19 mouse cellular contexts compared by ENCODE assay signal in genomic region chr10:69944845-69945244, GRCm38 (mm10).
DNase-seq lines count a peak whose midpoint lies in the region; ATAC-seq and TF ChIP-seq lines count a peak whose summit lies in the region.
"Had no signal": no experiment of that assay in that cellular context is flagged by ENCODE, and none has a peak within 500 bp of the region (broad histone marks: within the 10 kb centered on the region; RNA-seq: fewer than 3 reads in every experiment).

No protein-coding gene starts in this region.

- peak overlapping the region; percentile 90 for H3K27ac ChIP-seq in gastrocnemius, adult 2 months
- peak overlapping the region; percentile 47; the same call in 1 of the 2 replicates for H3K27ac ChIP-seq in heart, embryonic 10.5 days
- no peak overlapping the region for H3K27ac ChIP-seq in liver, postnatal 0 days (ENCODE audit: low read depth)
- H3K27ac ChIP-seq: embryonic facial prominence, embryonic 13.5 days; hindbrain, embryonic 15.5 days; kidney, postnatal 0 days; neural tube, embryonic 12.5 days had no signal

- no peak overlapping the region for H3K9ac ChIP-seq in liver, postnatal 0 days (replicated peaks)
- H3K9ac ChIP-seq: embryonic facial prominence, embryonic 13.5 days; hindbrain, embryonic 15.5 days; neural tube, embryonic 12.5 days had no signal

- WGBS in heart, embryonic 10.5 days, result 59% methylated on average over 9 of the region's 9 CpGs
- whole genome bisulfite sequencing in liver, postnatal 0 days (ENCODE audit: insufficient replicate concordance), result 77% methylated on average over 9 of the region's 9 CpGs

- no peaks in the 10 kb centered on the region for H3K9me3 ChIP-seq in heart, embryonic 10.5 days
- no peaks in the 10 kb centered on the region for H3K9me3 ChIP-seq in liver, postnatal 0 days (ENCODE audit: low read length)
- H3K9me3 ChIP-seq: hindbrain, embryonic 15.5 days; neural tube, embryonic 12.5 days had no signal

- H3K4me1 ChIP-seq in heart, embryonic 10.5 days, result peaks cover 26% of the 10 kb centered on the region
- no peaks in the 10 kb centered on the region for H3K4me1 ChIP-seq in liver, postnatal 0 days (ENCODE audit: insufficient read depth)
- H3K4me1 ChIP-seq: embryonic facial prominence, embryonic 13.5 days had no signal

- peaks cover 15% of the 10 kb centered on the region; the same call in 1 of the 2 replicates for H3K36me3 ChIP-seq in heart, embryonic 10.5 days
- no peaks in the 10 kb centered on the region for H3K36me3 ChIP-seq in liver, postnatal 0 days (replicated peaks; ENCODE audit: insufficient read depth, low read length)
- H3K36me3 ChIP-seq: neural tube, embryonic 12.5 days had no signal

- H3K4me3 ChIP-seq in gastrocnemius, adult 2 months, result peak overlapping the region; percentile 43
- H3K4me3 ChIP-seq in heart, embryonic 10.5 days, result no peak overlapping the region
- no peak overlapping the region for H3K4me3 ChIP-seq in liver, postnatal 0 days (ENCODE audit: low read depth, low read length)
- H3K4me3 ChIP-seq: embryonic facial prominence, embryonic 13.5 days; hindbrain, embryonic 15.5 days; neural tube, embryonic 12.5 days had no signal

- TF ChIP-seq CTCF in gastrocnemius, adult 2 months (IDR thresholded peaks at IDR 0.05), result no peak
- no peak for TF ChIP-seq CTCF in liver, postnatal 0 days (IDR thresholded peaks at IDR 0.05; ENCODE audit: low read depth)

- ATAC-seq in liver, postnatal 0 days, result no peak
- ATAC-seq: forebrain, embryonic 16.5 days; midbrain, embryonic 16.5 days had no signal

- no peaks in the 10 kb centered on the region for H3K27me3 ChIP-seq in heart, embryonic 10.5 days (ENCODE audit: insufficient read depth, poor library complexity, severe bottlenecking)
- no peaks in the 10 kb centered on the region for H3K27me3 ChIP-seq in liver, postnatal 0 days (ENCODE audit: insufficient read depth, low read length)
- H3K27me3 ChIP-seq: CH12.LX; embryonic facial prominence, embryonic 13.5 days; hindbrain, embryonic 15.5 days; neural tube, embryonic 12.5 days had no signal

- intact Hi-C loops in gastrocnemius, adult 2 months (cut with DNase I), result loop anchor here (1.0 kb wide), 1 partner anchor 19 kb away; no protein-coding TSS in a partner anchor
- intact Hi-C loops in gastrocnemius, postnatal 14 days (cut with DNase I; ENCODE audit: low total_unique reads), result no loop called here
- intact Hi-C loops in heart, postnatal 10 days (cut with DNase I), result no loop called here

- peak; percentile 72 for DNase-seq in gastrocnemius, adult 2 months
- no peak for DNase-seq in gastrocnemius, postnatal 14 days
- peak; percentile 59 for DNase-seq in NIH3T3 (ENCODE audit: low read depth)
- no peak for DNase-seq in heart, embryonic 10.5 days (ENCODE audit: low spot score)
- DNase-seq in heart, postnatal 10 days, result peak; percentile 47 to 64
- no peak for DNase-seq in liver, postnatal 0 days
- no peak for DNase-seq in thymus, postnatal 0 days (ENCODE audit: low spot score)
- DNase-seq in cerebellum, postnatal 36 days, result no peak
- DNase-seq: adrenal gland, postnatal 10 days; cerebellum, adult 2 months; left cerebral cortex, postnatal 4 days; lung, adult 2 months had no signal

- no peak for TF ChIP-seq EP300 in liver, postnatal 0 days (IDR thresholded peaks at IDR 0.05; ENCODE audit: low read depth)

- H3K4me2 ChIP-seq in liver, postnatal 0 days (ENCODE audit: low read depth, low read length), result no peak overlapping the region
- H3K4me2 ChIP-seq: embryonic facial prominence, embryonic 13.5 days; hindbrain, embryonic 15.5 days; neural tube, embryonic 12.5 days had no signal

Comparison
In these comparisons a context has a peak if more than half of its experiments do, and no peak if none do; other contexts are left out.
1. DNase-seq: peak in gastrocnemius, adult 2 months (single experiment), NIH3T3 (single experiment) and heart, postnatal 10 days (2 of 2); none in gastrocnemius, postnatal 14 days (single experiment), heart, embryonic 10.5 days (single experiment), liver, postnatal 0 days (single experiment), thymus, postnatal 0 days (single experiment) and cerebellum, postnatal 36 days (0 of 2).